Comparison of ENCODE assay signal across 26 mouse cellular contexts in the genomic region with DNA sequence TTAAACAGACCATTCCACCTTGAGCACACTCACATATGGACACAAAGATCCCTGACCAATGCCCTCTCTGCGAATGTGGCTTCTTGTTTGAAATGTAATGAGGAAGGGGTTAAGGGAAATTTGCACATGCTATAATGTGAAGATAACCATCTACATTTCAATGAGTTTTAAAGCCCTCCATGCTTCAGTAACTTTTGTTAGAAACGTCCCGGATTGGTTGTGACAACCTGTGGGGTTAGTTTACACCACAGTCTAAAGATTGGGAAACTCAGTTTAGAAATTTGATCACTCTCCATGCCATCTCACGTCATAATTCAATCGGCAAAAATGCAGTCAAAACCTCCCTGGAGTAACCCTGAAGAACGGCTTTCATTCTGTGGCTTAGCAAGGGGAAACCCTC.
DNase-seq lines count a peak whose midpoint lies in the region; ATAC-seq lines count a peak whose summit lies in the region.
"Had no signal": no experiment of that assay in that cellular context is flagged by ENCODE, and none has a peak within 500 bp of the region (broad histone marks: within the 10 kb centered on the region; RNA-seq: fewer than 3 reads in every experiment).

No protein-coding gene starts in this region.

- no peaks in the 10 kb centered on the region for H3K4me1 ChIP-seq in intestine, embryonic 14.5 days (replicated peaks; ENCODE audit: control insufficient read depth, insufficient read depth, low read length)
- no peaks in the 10 kb centered on the region for H3K4me1 ChIP-seq in intestine, embryonic 16.5 days (ENCODE audit: control insufficient read depth, insufficient read depth, low read length)
- peaks cover 13% of the 10 kb centered on the region for H3K4me1 ChIP-seq in kidney, embryonic 15.5 days
- H3K4me1 ChIP-seq in embryonic facial prominence, embryonic 14.5 days (ENCODE audit: control insufficient read depth, insufficient read depth, low read length), result peaks cover 15% of the 10 kb centered on the region

- no peaks in the 10 kb centered on the region for H3K9me3 ChIP-seq in intestine, embryonic 14.5 days (ENCODE audit: control insufficient read depth, low read length)
- H3K9me3 ChIP-seq in intestine, embryonic 16.5 days (ENCODE audit: control insufficient read depth, low read length), result no peaks in the 10 kb centered on the region
- no peaks in the 10 kb centered on the region for H3K9me3 ChIP-seq in kidney, embryonic 15.5 days (replicated peaks)
- no peaks in the 10 kb centered on the region for H3K9me3 ChIP-seq in embryonic facial prominence, embryonic 14.5 days (ENCODE audit: control insufficient read depth, low read length)
- H3K9me3 ChIP-seq: embryonic facial prominence, embryonic 13.5 days; forebrain, embryonic 13.5 days; forebrain, embryonic 15.5 days had no signal

- no peak overlapping the region for H3K27ac ChIP-seq in intestine, embryonic 14.5 days (ENCODE audit: low read depth)
- no peak overlapping the region for H3K27ac ChIP-seq in intestine, embryonic 16.5 days (ENCODE audit: low read length)
- H3K27ac ChIP-seq in kidney, embryonic 15.5 days, result no peak overlapping the region
- H3K27ac ChIP-seq in embryonic facial prominence, embryonic 14.5 days (replicated peaks; ENCODE audit: low read depth, low read length), result no peak overlapping the region
- H3K27ac ChIP-seq: embryonic facial prominence, embryonic 13.5 days; forebrain, embryonic 13.5 days; forebrain, embryonic 15.5 days had no signal

- DNase-seq in embryo, embryonic 11 days, result peak; percentile 17
- DNase-seq in embryo, embryonic 9.5 days (ENCODE audit: extremely low spot score), result no peak
- peak; percentile 44 for DNase-seq in intestine, embryonic 14.5 days (ENCODE audit: low spot score)
- DNase-seq in kidney, adult 11 months, result no peak
- DNase-seq in embryonic facial prominence, embryonic 14.5 days (ENCODE audit: low spot score), result peak; percentile 50
- DNase-seq in cerebellum, postnatal 14 days, result no peak
- DNase-seq: adrenal gland, adult 8-10 months; adrenal gland, postnatal 14 days; adrenal gland, postnatal 36 days; B cell, adult 2 months; cerebellum, adult 11-12 months; cerebellum, adult 2 months; cerebellum, adult 9-10 months; cerebellum, postnatal 10 days; cerebellum, postnatal 36 days; forebrain, postnatal 0 days had no signal

- no peaks in the 10 kb centered on the region for H3K27me3 ChIP-seq in intestine, embryonic 14.5 days (replicated peaks; ENCODE audit: control insufficient read depth, insufficient read depth, low read length)
- H3K27me3 ChIP-seq in intestine, embryonic 16.5 days (replicated peaks; ENCODE audit: control insufficient read depth, insufficient read depth, low read length), result no peaks in the 10 kb centered on the region
- H3K27me3 ChIP-seq in kidney, embryonic 15.5 days, result no peaks in the 10 kb centered on the region
- H3K27me3 ChIP-seq in embryonic facial prominence, embryonic 14.5 days (replicated peaks; ENCODE audit: control insufficient read depth, insufficient read depth, low read length), result no peaks in the 10 kb centered on the region
- H3K27me3 ChIP-seq: CH12.LX; embryonic facial prominence, embryonic 13.5 days; forebrain, embryonic 13.5 days; forebrain, embryonic 15.5 days; Patski had no signal

- WGBS in intestine, embryonic 14.5 days, result 35% methylated on average over 6 of the region's 6 CpGs
- WGBS in intestine, embryonic 16.5 days, result 43% methylated on average over 6 of the region's 6 CpGs
- WGBS in kidney, embryonic 15.5 days, result 27% methylated on average over 6 of the region's 6 CpGs
- WGBS in embryonic facial prominence, embryonic 14.5 days, result 23% methylated on average over 6 of the region's 6 CpGs

- H3K4me3 ChIP-seq in intestine, embryonic 14.5 days (ENCODE audit: low read depth, low read length), result no peak overlapping the region
- H3K4me3 ChIP-seq in intestine, embryonic 16.5 days (ENCODE audit: low read length), result no peak overlapping the region
- H3K4me3 ChIP-seq in kidney, embryonic 15.5 days (replicated peaks), result no peak overlapping the region
- H3K4me3 ChIP-seq in embryonic facial prominence, embryonic 14.5 days (ENCODE audit: low read depth, low read length), result no peak overlapping the region
- H3K4me3 ChIP-seq: embryonic facial prominence, embryonic 13.5 days; forebrain, embryonic 13.5 days; forebrain, embryonic 15.5 days had no signal

- no peak overlapping the region for H3K4me2 ChIP-seq in intestine, embryonic 14.5 days (ENCODE audit: low read length)
- no peak overlapping the region for H3K4me2 ChIP-seq in intestine, embryonic 16.5 days (ENCODE audit: low read depth, low read length)
- H3K4me2 ChIP-seq in kidney, embryonic 15.5 days, result 0 out of 2 replicates have a peak overlapping the region, but pooled peaks have one; percentile 14
- no peak overlapping the region for H3K4me2 ChIP-seq in embryonic facial prominence, embryonic 14.5 days (ENCODE audit: low read depth, low read length)
- H3K4me2 ChIP-seq: embryonic facial prominence, embryonic 13.5 days; forebrain, embryonic 13.5 days; forebrain, embryonic 15.5 days had no signal

- no peak overlapping the region for H3K9ac ChIP-seq in intestine, embryonic 14.5 days (ENCODE audit: low read length)
- H3K9ac ChIP-seq in intestine, embryonic 16.5 days (ENCODE audit: low read depth, low read length), result no peak overlapping the region
- H3K9ac ChIP-seq in kidney, embryonic 15.5 days, result no peak overlapping the region
- no peak overlapping the region for H3K9ac ChIP-seq in embryonic facial prominence, embryonic 14.5 days (ENCODE audit: low read depth, low read length)
- H3K9ac ChIP-seq: embryonic facial prominence, embryonic 13.5 days; forebrain, embryonic 13.5 days; forebrain, embryonic 15.5 days; forebrain, postnatal 0 days had no signal

- H3K36me3 ChIP-seq in intestine, embryonic 14.5 days (ENCODE audit: control insufficient read depth, insufficient read depth, low read length), result no peaks in the 10 kb centered on the region
- no peaks in the 10 kb centered on the region for H3K36me3 ChIP-seq in intestine, embryonic 16.5 days (ENCODE audit: control insufficient read depth, insufficient read depth, low read length)
- no peaks in the 10 kb centered on the region for H3K36me3 ChIP-seq in kidney, embryonic 15.5 days
- H3K36me3 ChIP-seq in embryonic facial prominence, embryonic 14.5 days (ENCODE audit: control insufficient read depth, insufficient read depth, low read length), result no peaks in the 10 kb centered on the region
- H3K36me3 ChIP-seq: embryonic facial prominence, embryonic 13.5 days; forebrain, embryonic 15.5 days; G1E had no signal

- no peak for ATAC-seq in intestine, embryonic 14.5 days (replicated peaks; ENCODE audit: low FRiP score, low TSS enrichment, low read depth)
- ATAC-seq in intestine, embryonic 16.5 days, result no peak
- ATAC-seq in kidney, embryonic 15.5 days (replicated peaks; ENCODE audit: low FRiP score), result 0 out of 2 replicates have a peak, but pooled peaks have one; percentile 52
- ATAC-seq in embryonic facial prominence, embryonic 14.5 days (ENCODE audit: low read depth), result peak; percentile 47; the same call in 1 of the 2 replicates
- ATAC-seq: activated CD4-positive, CD25-positive, alpha-beta regulatory T cell, adult 4 months; CD4-positive, CD25-positive, alpha-beta regulatory T cell, adult 4 months; forebrain, embryonic 13.5 days; forebrain, embryonic 15.5 days; forebrain, postnatal 0 days; Patski had no signal

Comparison
In these comparisons a context has a peak if more than half of its experiments do, and no peak if none do; other contexts are left out.
1. DNase-seq: peak in embryo, embryonic 11 days (single experiment), intestine, embryonic 14.5 days (single experiment) and embryonic facial prominence, embryonic 14.5 days (single experiment); none in embryo, embryonic 9.5 days (single experiment), kidney, adult 11 months (single experiment) and cerebellum, postnatal 14 days (0 of 2).
2. ATAC-seq: peak in kidney, embryonic 15.5 days (single experiment) and embryonic facial prominence, embryonic 14.5 days (single experiment); none in intestine, embryonic 14.5 days (single experiment) and intestine, embryonic 16.5 days (single experiment).